Mouse (Mus musculus): ENCODE results near the gene Ascl5. TPM values are rescaled to one million over a fixed set of nuclear protein-coding genes. Genes with fewer than 3 reads are reported as not detected.

The Ascl5 gene
- total and polyA plus RNA-seq, 3 experiments, result not detected

GRCm38 (mm10) chr1:136061041-136061789 is 10.6 kb downstream of the Ascl5 start:
- Histone ChIP-seq H3K27me3 (ENCODE audit: control insufficient read depth in 1 of 2, insufficient read depth in 2 of 2, low read length in 2 of 2) (peaks cover 0 to 3% of the 10 kb centered on the region in 2 experiments; a peak in 3 of 4 replicates), H3K4me1 (ENCODE audit: control insufficient read depth in 1 of 2, insufficient read depth in 2 of 2, low read length in 2 of 2) (no peaks in the 10 kb centered on the region), H3K9ac (ENCODE audit: control insufficient read depth, low read depth, low read length, poor library complexity, severe bottlenecking) (no peak overlapping the region), H3K79me2 (ENCODE audit: control insufficient read depth, insufficient read depth, low read length, poor library complexity) (no peaks in the 10 kb centered on the region), H3K4me3 (ENCODE audit: control insufficient read depth in 1 of 2, insufficient read depth in 1 of 2, low read depth in 2 of 2, low read length in 2 of 2) (no peak overlapping the region), H3K27ac (ENCODE audit: control insufficient read depth, low read depth, low read length) (no peak overlapping the region), H3K9me3 (replicated peaks; ENCODE audit: insufficient read depth, low read length) (no peaks in the 10 kb centered on the region), H3K36me3 (ENCODE audit: control insufficient read depth in 1 of 2, insufficient read depth in 2 of 2, low read length in 2 of 2) (no peaks in the 10 kb centered on the region)
- TF ChIP-seq USF1 (IDR thresholded peaks at IDR 0.05; ENCODE audit: low read depth, low read length), result no peak
- TF ChIP-seq HCFC1 (IDR thresholded peaks at IDR 0.05; ENCODE audit: low read depth, low read length), result no peak
- TF ChIP-seq MYB (IDR thresholded peaks at IDR 0.05; ENCODE audit: low read depth, low read length), result no peak
- TF ChIP-seq ZC3H11A (IDR thresholded peaks at IDR 0.05; ENCODE audit: low read depth, low read length), result no peak
- no peak for TF ChIP-seq EP300 (IDR thresholded peaks at IDR 0.05; ENCODE audit: low read depth in 1 of 2, low read length in 2 of 2)
- TF ChIP-seq MAFK (IDR thresholded peaks at IDR 0.05; ENCODE audit: borderline replicate concordance, low read depth, low read length), result no peak
- TF ChIP-seq CHD2 (IDR thresholded peaks at IDR 0.05; ENCODE audit: low read length), result no peak
- no peak for TF ChIP-seq TBP (IDR thresholded peaks at IDR 0.05; ENCODE audit: low read depth, low read length)
- TF ChIP-seq E2F4 (IDR thresholded peaks at IDR 0.05; ENCODE audit: borderline replicate concordance, low read depth, low read length), result no peak
- TF ChIP-seq MXI1 (IDR thresholded peaks at IDR 0.05; ENCODE audit: low read depth, low read length), result no peak
- no peak for TF ChIP-seq MEF2A (IDR thresholded peaks at IDR 0.05; ENCODE audit: extremely low read depth, insufficient replicate concordance, low read depth, low read length, poor library complexity, severe bottlenecking)
- DNase-seq (ENCODE audit: low read depth, low spot score), result no peak

- Histone ChIP-seq H3K4me1 (ENCODE audit: control insufficient read depth in 1 of 2, insufficient read depth in 2 of 2, low read length in 2 of 2) (no peaks in the 10 kb centered on the region), H3K27me3 (ENCODE audit: control insufficient read depth in 1 of 2, insufficient read depth in 2 of 2, low read length in 2 of 2) (peaks cover 0 to 5% of the 10 kb centered on the region in 2 experiments; a peak in 3 of 4 replicates), H3K36me3 (ENCODE audit: control insufficient read depth in 1 of 2, insufficient read depth in 2 of 2, low read length in 2 of 2) (no peaks in the 10 kb centered on the region), H3K79me2 (ENCODE audit: control insufficient read depth, insufficient read depth, low read length, poor library complexity) (no peaks in the 10 kb centered on the region), H3K4me3 (ENCODE audit: control insufficient read depth in 1 of 2, insufficient read depth in 1 of 2, low read depth in 2 of 2, low read length in 2 of 2) (no peak overlapping the region), H3K9ac (ENCODE audit: control insufficient read depth, low read depth, low read length, poor library complexity, severe bottlenecking) (no peak overlapping the region), H3K27ac (ENCODE audit: control insufficient read depth, low read depth, low read length) (no peak overlapping the region), H3K9me3 (replicated peaks; ENCODE audit: insufficient read depth, low read length) (no peaks in the 10 kb centered on the region)
- DNase-seq (ENCODE audit: low read depth, low spot score), result no peak
- no peak for TF ChIP-seq MXI1 (IDR thresholded peaks at IDR 0.05; ENCODE audit: low read depth, low read length)
Observed at GRCm38 (mm10) chr1:136061790-136062141, 11.2 kb downstream of the Ascl5 start.

GRCm38 (mm10) chr1:136063991-136064390 is 13.4 kb downstream of the Ascl5 start:
- H3K27me3 ChIP-seq (ENCODE audit: control insufficient read depth in 1 of 2, insufficient read depth in 2 of 2, low read length in 2 of 2), result peaks cover 0 to 6% of the 10 kb centered on the region in 2 experiments; a peak in 3 of 4 replicates
- H3K27ac ChIP-seq (ENCODE audit: control insufficient read depth, low read depth, low read length), result no peak overlapping the region
- H3K9ac ChIP-seq (ENCODE audit: control insufficient read depth, low read depth, low read length, poor library complexity, severe bottlenecking), result no peak overlapping the region
- H3K36me3 ChIP-seq (ENCODE audit: control insufficient read depth in 1 of 2, insufficient read depth in 2 of 2, low read length in 2 of 2), result no peaks in the 10 kb centered on the region
- H3K4me3 ChIP-seq (ENCODE audit: control insufficient read depth in 1 of 2, insufficient read depth in 1 of 2, low read depth in 2 of 2, low read length in 2 of 2), result no peak overlapping the region
- TF ChIP-seq MYC (IDR thresholded peaks at IDR 0.05; ENCODE audit: low read depth, low read length), result no peak
- TF ChIP-seq CHD1 (IDR thresholded peaks at IDR 0.05; ENCODE audit: low read depth, low read length), result no peak
- TF ChIP-seq MAFK (IDR thresholded peaks at IDR 0.05; ENCODE audit: borderline replicate concordance, low read depth, low read length), result no peak
- no peak for TF ChIP-seq CTCF (IDR thresholded peaks at IDR 0.05 in 2 of 3, conservative IDR thresholded peaks at IDR 0.05 in 1 of 3; ENCODE audit: control insufficient read depth in 1 of 3, insufficient read depth in 1 of 3, low read depth in 2 of 3, low read length in 3 of 3, poor library complexity in 1 of 3, severe bottlenecking in 1 of 3)
- TF ChIP-seq TCF12 (IDR thresholded peaks at IDR 0.05; ENCODE audit: low read depth, low read length), result no peak
- TF ChIP-seq RAD21 (IDR thresholded peaks at IDR 0.05; ENCODE audit: low read depth, low read length), result no peak
- TF ChIP-seq MYB (IDR thresholded peaks at IDR 0.05; ENCODE audit: low read depth, low read length), result no peak
- TF ChIP-seq SIN3A (IDR thresholded peaks at IDR 0.05; ENCODE audit: low read length), result no peak
- TF ChIP-seq EP300 (IDR thresholded peaks at IDR 0.05; ENCODE audit: low read depth in 1 of 2, low read length in 2 of 2), result no peak
- TF ChIP-seq BHLHE40 (IDR thresholded peaks at IDR 0.05; ENCODE audit: borderline replicate concordance, low read depth, low read length), result no peak
- no peak for TF ChIP-seq GATA1 (IDR thresholded peaks at IDR 0.05; ENCODE audit: low read depth, low read length)
- no peak for TF ChIP-seq POLR2AphosphoS5 (IDR thresholded peaks at IDR 0.05; ENCODE audit: borderline replicate concordance, low read depth, low read length)
- no peaks in the 10 kb centered on the region for H3K9me3 ChIP-seq (replicated peaks; ENCODE audit: insufficient read depth, low read length)
- no peak for DNase-seq (ENCODE audit: low read depth, low spot score)
- H3K79me2 ChIP-seq (ENCODE audit: control insufficient read depth, insufficient read depth, low read length, poor library complexity), result no peaks in the 10 kb centered on the region
- H3K4me1 ChIP-seq (ENCODE audit: control insufficient read depth in 1 of 2, insufficient read depth in 2 of 2, low read length in 2 of 2), result no peaks in the 10 kb centered on the region

All from MEL (cell line).